Comparison of ENCODE assay signal across 8 mouse cellular contexts in genomic region chr13:32680868-32681515, GRCm38 (mm10).
DNase-seq lines count a peak whose midpoint lies in the region; ATAC-seq and TF ChIP-seq lines count a peak whose summit lies in the region.

No protein-coding gene starts in this region.

- H3K27ac ChIP-seq in limb, embryonic 14.5 days (replicated peaks; ENCODE audit: low read depth, low read length): no peak overlapping the region

- H3K4me3 ChIP-seq in limb, embryonic 14.5 days (replicated peaks; ENCODE audit: low read length): no peak overlapping the region

- no peaks in the 10 kb centered on the region for H3K36me3 ChIP-seq in limb, embryonic 14.5 days (ENCODE audit: control insufficient read depth, insufficient read depth, low read length)

- no peaks in the 10 kb centered on the region for H3K9me3 ChIP-seq in limb, embryonic 14.5 days (ENCODE audit: control insufficient read depth, low read length)

- no peaks in the 10 kb centered on the region for H3K27me3 ChIP-seq in limb, embryonic 14.5 days (ENCODE audit: control insufficient read depth, insufficient read depth, low read length)

- peaks cover 8% of the 10 kb centered on the region; the same call in 1 of the 2 replicates for H3K4me1 ChIP-seq in limb, embryonic 14.5 days (ENCODE audit: control insufficient read depth, insufficient read depth, low read length)

- TF ChIP-seq POLR2A in limb, embryonic 14.5 days (IDR thresholded peaks at IDR 0.05; ENCODE audit: borderline replicate concordance, extremely low read depth, insufficient read depth, insufficient read length): no peak

- H3K9ac ChIP-seq in limb, embryonic 14.5 days (ENCODE audit: low read depth, low read length, severe bottlenecking): no peak overlapping the region

- 27% methylated on average over 12 of the region's 12 CpGs for WGBS in limb, embryonic 14.5 days

- peak; percentile 83 for DNase-seq in 416B (ENCODE audit: low read depth)
- DNase-seq in adrenal gland, adult 18-20 months (ENCODE audit: low spot score in 2 of 2): peak; percentile 42 to 49
- peak; percentile 70 for DNase-seq in embryo, embryonic 9.5 days (ENCODE audit: extremely low spot score)
- DNase-seq in heart, adult 9 months (ENCODE audit: low spot score in 2 of 2): peak; percentile 48 to 73
- DNase-seq in kidney, adult 9 months: peak; percentile 56
- peak; percentile 91 for DNase-seq in limb, embryonic 14.5 days (ENCODE audit: low spot score)
- peak; percentile 61 for DNase-seq in neural tube, embryonic 10.5 days (ENCODE audit: extremely low spot score, low spot score)
- peak; percentile 28 for DNase-seq in telencephalon, adult 2 months (ENCODE audit: low read depth, low spot score)

- ATAC-seq in limb, embryonic 14.5 days (ENCODE audit: low FRiP score, low read depth): peak; percentile 65

- H3K4me2 ChIP-seq in limb, embryonic 14.5 days (replicated peaks; ENCODE audit: low read depth, low read length, severe bottlenecking): peak overlapping the region; percentile 11; the same call in 1 of the 2 replicates

Comparison
In these comparisons a context has a peak if more than half of its experiments do, and no peak if none do; other contexts are left out.
1. DNase-seq: peak in every context shown above with its lines; median percentile 91 in limb, embryonic 14.5 days; 83 in 416B; 70 in embryo, embryonic 9.5 days; 61 in neural tube, embryonic 10.5 days; 60 in heart, adult 9 months; 56 in kidney, adult 9 months; 46 in adrenal gland, adult 18-20 months; 28 in telencephalon, adult 2 months.